ENCODE assay signal across 23 mouse cellular contexts in the genomic region with DNA sequence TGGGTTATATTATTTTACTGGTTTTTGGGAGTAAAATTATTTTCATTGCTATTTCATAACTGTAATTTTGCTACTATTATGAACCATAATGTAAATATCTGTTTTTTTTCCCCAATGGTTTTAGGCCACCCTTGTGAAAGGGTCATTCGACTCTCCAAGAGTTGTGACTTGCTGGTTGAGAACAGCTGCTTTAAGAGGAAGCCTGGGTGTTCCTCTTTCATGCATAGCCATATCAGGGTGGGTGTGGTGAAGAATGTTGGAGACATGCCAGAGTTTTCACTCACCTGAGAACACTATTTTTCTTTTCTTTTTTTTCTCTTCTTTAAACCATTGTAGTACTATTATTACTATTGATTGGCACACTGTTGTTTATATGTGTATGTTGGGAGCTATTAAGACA. TPM values are rescaled to one million over a fixed set of nuclear protein-coding genes. Genes with fewer than 3 reads are reported as not detected.
"Had no signal": no experiment of that assay in that cellular context is flagged by ENCODE, and none has a peak within 500 bp of the region (broad histone marks: within the 10 kb centered on the region; RNA-seq: fewer than 3 reads in every experiment).

No protein-coding gene starts in this region.

- H3K4me3 ChIP-seq: neural tube, embryonic 13.5 days; neural tube, embryonic 15.5 days; stomach, embryonic 15.5 days had no signal

- H3K4me1 ChIP-seq: neural tube, embryonic 13.5 days; neural tube, embryonic 15.5 days; stomach, embryonic 15.5 days had no signal

- H3K27me3 ChIP-seq: neural tube, embryonic 13.5 days; neural tube, embryonic 15.5 days; stomach, embryonic 15.5 days had no signal

- DNase-seq: retina, postnatal 1 day; right cerebral cortex, adult 18-20 months; right cerebral cortex, postnatal 14 days; right cerebral cortex, postnatal 25 days; right cerebral cortex, postnatal 4 days; spleen, adult 18-20 months; thymus, adult 18-20 months; thymus, adult 2 months; thymus, postnatal 14 days; thymus, postnatal 36 days; thymus, postnatal 4 days had no signal

- H3K27ac ChIP-seq: neural tube, embryonic 13.5 days; neural tube, embryonic 15.5 days; stomach, embryonic 15.5 days; stomach, postnatal 0 days had no signal

RNA-seq across cellular contexts. Expression of gene Gm4846, which starts 19.2 kb away (rescaled TPM):
- total RNA-seq: neutrophil, adult 5-6 weeks had no signal
- polyA plus RNA-seq: neural tube, embryonic 13.5 days; neural tube, embryonic 14.5 days; neural tube, embryonic 15.5 days; small intestine, adult 2 months; spleen, adult 2 months; stomach, embryonic 14.5 days; stomach, embryonic 15.5 days; stomach, embryonic 16.5 days; stomach, postnatal 0 days; thymus, adult 2 months; thymus, postnatal 0 days; urinary bladder, adult 2 months had no signal
